Mouse (Mus musculus) kidney, adult 2 months (tissue): Measurements from ENCODE around the gene Rdx.

ENCODE experiments used
- CTCF ChIP-seq: fragments of 200-500 bp; conservative IDR thresholded peaks from 2 replicates; pipeline ENCODE4 v1.5.1; 2011; ENCODE audit warnings: low read depth, mild to moderate bottlenecking, control low read depth, low read length, moderate library complexity, mixed read lengths; ENCODE audit not compliant: insufficient read depth, insufficient read length
- POLR2A ChIP-seq: fragments of 200-500 bp; IDR thresholded peaks from one replicate; pipeline ENCODE4 v1.6.1; 2011; ENCODE audit warnings: low read depth, low read length, control low read depth

DNA sequence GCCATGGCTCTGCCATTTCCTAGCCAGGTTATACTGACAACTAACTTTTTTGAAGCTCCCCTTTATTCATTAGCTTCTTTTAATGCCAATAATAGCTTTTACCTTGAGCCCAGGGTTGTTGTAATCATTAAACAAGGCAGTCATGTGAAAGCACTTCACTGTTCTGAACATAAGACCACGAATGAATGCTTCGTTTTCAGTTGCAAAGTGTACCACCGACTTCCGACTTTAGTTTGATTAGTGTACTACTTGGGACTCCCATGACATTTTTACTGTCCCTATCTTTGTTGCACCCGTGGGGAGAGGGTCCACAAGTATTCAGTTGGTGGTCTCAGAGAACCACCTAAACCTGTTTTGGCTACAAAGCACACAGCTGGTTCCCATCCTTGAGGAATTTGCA, 287 bp upstream of the Rdx start:
- TF ChIP-seq CTCF (no peak), POLR2A (no peak)
